Comparison of ENCODE assay signal across 11 mouse cellular contexts in genomic region chr1:86363671-86364070, GRCm38 (mm10). TPM values are rescaled to one million over a fixed set of nuclear protein-coding genes. Genes with fewer than 3 reads are reported as not detected.
DNase-seq lines count a peak whose midpoint lies in the region; ATAC-seq and TF ChIP-seq lines count a peak whose summit lies in the region.
"Had no signal": no experiment of that assay in that cellular context is flagged by ENCODE, and none has a peak within 500 bp of the region (broad histone marks: within the 10 kb centered on the region; RNA-seq: fewer than 3 reads in every experiment).

No protein-coding gene starts in this region.

- H3K9me3 ChIP-seq in forebrain, embryonic 10.5 days: no peaks in the 10 kb centered on the region
- H3K9me3 ChIP-seq in forebrain, embryonic 13.5 days (replicated peaks): no peaks in the 10 kb centered on the region
- no peaks in the 10 kb centered on the region for H3K9me3 ChIP-seq in midbrain, embryonic 10.5 days (replicated peaks)
- no peaks in the 10 kb centered on the region for H3K9me3 ChIP-seq in midbrain, embryonic 13.5 days

- TF ChIP-seq CTCF in cortical plate, adult 2 months (IDR thresholded peaks at IDR 0.05; ENCODE audit: extremely low read depth, insufficient read depth, low read length): peak; percentile 26

- no peak overlapping the region for H3K27ac ChIP-seq in forebrain, embryonic 10.5 days
- no peak overlapping the region for H3K27ac ChIP-seq in forebrain, embryonic 13.5 days
- H3K27ac ChIP-seq in midbrain, embryonic 10.5 days (replicated peaks): no peak overlapping the region
- no peak overlapping the region for H3K27ac ChIP-seq in midbrain, embryonic 13.5 days
- no peak overlapping the region for H3K27ac ChIP-seq in cortical plate, adult 2 months (ENCODE audit: insufficient read depth, low read length)

- H3K27me3 ChIP-seq in forebrain, embryonic 10.5 days (ENCODE audit: poor library complexity, severe bottlenecking): no peaks in the 10 kb centered on the region
- H3K27me3 ChIP-seq in forebrain, embryonic 13.5 days: no peaks in the 10 kb centered on the region
- no peaks in the 10 kb centered on the region for H3K27me3 ChIP-seq in midbrain, embryonic 10.5 days (ENCODE audit: low read depth, poor library complexity, severe bottlenecking)
- no peaks in the 10 kb centered on the region for H3K27me3 ChIP-seq in midbrain, embryonic 13.5 days

- DNase-seq in forebrain, embryonic 10.5 days (ENCODE audit: extremely low spot score, low spot score): peak; percentile 26
- peak; percentile 31 for DNase-seq in midbrain, embryonic 10.5 days (ENCODE audit: low spot score)
- DNase-seq in naive thymus-derived CD4-positive, alpha-beta T cell, adult 2 months (ENCODE audit: low read depth): peak; percentile 72
- no peak for DNase-seq in right cerebral cortex, postnatal 25 days
- no peak for DNase-seq in right cerebral cortex, adult 18-20 months
- DNase-seq: cerebellum, adult 11-12 months; thymus, postnatal 25 days had no signal

- no peak overlapping the region for H3K9ac ChIP-seq in forebrain, embryonic 13.5 days
- H3K9ac ChIP-seq in midbrain, embryonic 13.5 days (replicated peaks): no peak overlapping the region

- WGBS in forebrain, embryonic 10.5 days: 11% methylated on average over 6 of the region's 6 CpGs
- WGBS in forebrain, embryonic 13.5 days: 14% methylated on average over 6 of the region's 6 CpGs
- 14% methylated on average over 6 of the region's 6 CpGs for WGBS in midbrain, embryonic 10.5 days
- WGBS in midbrain, embryonic 13.5 days: 15% methylated on average over 6 of the region's 6 CpGs

- peaks cover 13% of the 10 kb centered on the region for H3K4me1 ChIP-seq in forebrain, embryonic 10.5 days
- peaks cover 14% of the 10 kb centered on the region for H3K4me1 ChIP-seq in forebrain, embryonic 13.5 days
- H3K4me1 ChIP-seq in midbrain, embryonic 10.5 days: peaks cover 16% of the 10 kb centered on the region
- peaks cover 13% of the 10 kb centered on the region for H3K4me1 ChIP-seq in midbrain, embryonic 13.5 days (replicated peaks)
- H3K4me1 ChIP-seq in cortical plate, adult 2 months (ENCODE audit: control insufficient read depth, insufficient read depth, low read length): peaks cover 7% of the 10 kb centered on the region

- peaks cover 6% of the 10 kb centered on the region; the same call in 1 of the 2 replicates for H3K36me3 ChIP-seq in forebrain, embryonic 10.5 days (replicated peaks)
- H3K36me3 ChIP-seq in forebrain, embryonic 13.5 days (ENCODE audit: poor library complexity, severe bottlenecking): no peaks in the 10 kb centered on the region
- H3K36me3 ChIP-seq in midbrain, embryonic 10.5 days: 0 out of 2 replicates have a peak, but pooled peaks cover 2% of the 10 kb centered on the region
- no peaks in the 10 kb centered on the region for H3K36me3 ChIP-seq in midbrain, embryonic 13.5 days

- no peak for TF ChIP-seq POLR2A in cortical plate, adult 2 months (IDR thresholded peaks at IDR 0.05; ENCODE audit: extremely low read depth, insufficient read depth, low read length)

- no peak overlapping the region for H3K4me3 ChIP-seq in forebrain, embryonic 10.5 days
- H3K4me3 ChIP-seq in forebrain, embryonic 13.5 days: no peak overlapping the region
- no peak overlapping the region for H3K4me3 ChIP-seq in midbrain, embryonic 10.5 days
- no peak overlapping the region for H3K4me3 ChIP-seq in midbrain, embryonic 13.5 days (replicated peaks)
- no peak overlapping the region for H3K4me3 ChIP-seq in cortical plate, adult 2 months (ENCODE audit: insufficient read depth, low read length)

- ATAC-seq in forebrain, embryonic 13.5 days: no peak
- ATAC-seq in midbrain, embryonic 13.5 days: no peak
- ATAC-seq: inflammation-experienced regulatory T-cells, adult 6 months had no signal

- H3K4me2 ChIP-seq in forebrain, embryonic 13.5 days: no peak overlapping the region
- no peak overlapping the region for H3K4me2 ChIP-seq in midbrain, embryonic 13.5 days (replicated peaks)

RNA-seq across cellular contexts. Expression of gene Ncl, which starts 4.5 kb away (rescaled TPM):
- 644 and 705 TPM in 2 replicates for polyA plus RNA-seq in forebrain, embryonic 10.5 days (2016; fragmentation: Nextera tagmentation; extraction: Ambion mirVana)
- polyA plus RNA-seq in forebrain, embryonic 13.5 days (2015; fragmentation: Nextera tagmentation; extraction: Ambion mirVana): 285 and 294 TPM in 2 replicates
- 447 and 502 TPM in 2 replicates for polyA plus RNA-seq in midbrain, embryonic 10.5 days (2016; fragmentation: Nextera tagmentation; extraction: Ambion mirVana)
- 241 and 244 TPM in 2 replicates for polyA plus RNA-seq in midbrain, embryonic 13.5 days (2015; fragmentation: Nextera tagmentation; extraction: Ambion mirVana)
- 103 and 113 TPM in 2 replicates for polyA plus RNA-seq in cortical plate, adult 2 months (2012; rRNA removed)

Comparison
In these comparisons a context has a peak if more than half of its experiments do, and no peak if none do; other contexts are left out.
1. DNase-seq: peak in forebrain, embryonic 10.5 days (single experiment), midbrain, embryonic 10.5 days (single experiment) and naive thymus-derived CD4-positive, alpha-beta T cell, adult 2 months (single experiment); none in right cerebral cortex, postnatal 25 days (single experiment) and right cerebral cortex, adult 18-20 months (single experiment).